Mouse (Mus musculus) MEL (cell line): ENCODE measurements at regions not wholly inside any gene's neighbourhood (a gene's known extent, or its start where the extent isn't known, plus 50 kb on each side); places are given as distances from the start of the nearest gene placed in this dataset.

Experiments used
- CTCF ChIP-seq, 3 experiments: IDR thresholded peaks in 2 of 3; conservative IDR thresholded peaks in 1 of 3; 2 replicates each; pipeline ENCODE4 v1.5.1; 2011 to 2012; ENCODE audit warnings: low read length in 3 of 3, low read depth in 2 of 3, mild to moderate bottlenecking in 2 of 3, improper control_type of control experiment in 1 of 3, inconsistent platforms in 1 of 3, mixed read lengths in 1 of 3, moderate library complexity in 1 of 3; ENCODE audit not compliant: control insufficient read depth in 1 of 3, insufficient read depth in 1 of 3, poor library complexity in 1 of 3, severe bottlenecking in 1 of 3
- ELF1 ChIP-seq: IDR thresholded peaks from 2 replicates; pipeline ENCODE4 v1.6.1; 2014; ENCODE audit warnings: low read depth, mild to moderate bottlenecking, inconsistent platforms, low read length, improper control_type of control experiment, moderate library complexity
- EP300 ChIP-seq, 2 experiments: IDR thresholded peaks; 2 replicates each; pipeline ENCODE4 v1.6.1; 2011; ENCODE audit warnings: improper control_type of control experiment in 2 of 2, low read length in 2 of 2, low read depth in 1 of 2, mild to moderate bottlenecking in 1 of 2
- POLR2AphosphoS2 ChIP-seq: IDR thresholded peaks from 2 replicates; pipeline ENCODE4 v1.6.1; 2011; ENCODE audit warnings: low read length, improper control_type of control experiment
- TCF12 ChIP-seq: IDR thresholded peaks from 2 replicates; pipeline ENCODE4 v1.6.1; 2014; ENCODE audit warnings: low read depth, mild to moderate bottlenecking, inconsistent platforms, low read length, improper control_type of control experiment, moderate library complexity
- ZKSCAN1 ChIP-seq: IDR thresholded peaks from 2 replicates; pipeline ENCODE4 v1.6.1; 2012; ENCODE audit warnings: low read depth, mild to moderate bottlenecking, inconsistent platforms, low read length, improper control_type of control experiment, moderate library complexity

GRCm38 (mm10) chr15:31150546-31151471 is 73.3 kb upstream of the Dap start:
- TF ChIP-seq CTCF (IDR thresholded peaks at IDR 0.05 in 2 of 3, conservative IDR thresholded peaks at IDR 0.05 in 1 of 3; ENCODE audit: control insufficient read depth in 1 of 3, insufficient read depth in 1 of 3, low read depth in 2 of 3, low read length in 3 of 3, poor library complexity in 1 of 3, severe bottlenecking in 1 of 3) (peak in 1 of 3 experiments; percentile 30; a peak in 2 of 6 replicates), ELF1 (no peak), POLR2AphosphoS2 (no peak), TCF12 (no peak), ZKSCAN1 (no peak), EP300 (IDR thresholded peaks at IDR 0.05; ENCODE audit: low read depth in 1 of 2, low read length in 2 of 2) (no peak)
